ENCODE assay signal across 25 mouse cellular contexts in genomic region chr19:20403219-20403618, GRCm38 (mm10).
"Had no signal": no experiment of that assay in that cellular context is flagged by ENCODE, and none has a peak within 500 bp of the region (broad histone marks: within the 10 kb centered on the region; RNA-seq: fewer than 3 reads in every experiment).

No protein-coding gene starts in this region.

- H3K9ac ChIP-seq: heart, embryonic 13.5 days; heart, embryonic 15.5 days; hindbrain, embryonic 13.5 days; hindbrain, embryonic 15.5 days; kidney, embryonic 15.5 days; limb, embryonic 13.5 days had no signal

- H3K27ac ChIP-seq: gastrocnemius, adult 2 months; heart, adult 2 months; heart, embryonic 13.5 days; heart, embryonic 15.5 days; hindbrain, embryonic 13.5 days; hindbrain, embryonic 15.5 days; hindbrain, postnatal 0 days; kidney, embryonic 15.5 days; kidney, postnatal 0 days; limb, embryonic 13.5 days had no signal

- H3K9me3 ChIP-seq: heart, embryonic 13.5 days; heart, embryonic 15.5 days; hindbrain, embryonic 13.5 days; hindbrain, embryonic 15.5 days; kidney, embryonic 15.5 days; limb, embryonic 13.5 days had no signal

- DNase-seq: gastrocnemius, adult 2 months; gastrocnemius, postnatal 10 days; gastrocnemius, postnatal 25 days; heart, adult 11 months; heart, adult 2 months; heart, postnatal 14 days; heart, postnatal 36 days; kidney, adult 11 months; kidney, adult 2 months; kidney, adult 9 months; kidney, postnatal 14 days; kidney, postnatal 36 days; layer of hippocampus, adult 9-11 months; layer of hippocampus, postnatal 36 days; left cerebral cortex, postnatal 4 days had no signal

- H3K4me3 ChIP-seq: gastrocnemius, adult 2 months; heart, adult 2 months; heart, embryonic 13.5 days; heart, embryonic 15.5 days; hindbrain, embryonic 13.5 days; hindbrain, embryonic 15.5 days; kidney, embryonic 15.5 days; limb, embryonic 13.5 days had no signal

- H3K36me3 ChIP-seq: heart, embryonic 13.5 days; heart, embryonic 15.5 days; hindbrain, embryonic 13.5 days; hindbrain, embryonic 15.5 days; kidney, embryonic 15.5 days; limb, embryonic 13.5 days had no signal

- H3K27me3 ChIP-seq: heart, embryonic 13.5 days; heart, embryonic 15.5 days; hindbrain, embryonic 13.5 days; hindbrain, embryonic 15.5 days; kidney, embryonic 15.5 days; limb, embryonic 13.5 days had no signal

- H3K4me2 ChIP-seq: heart, embryonic 11.5 days; heart, embryonic 13.5 days; heart, embryonic 15.5 days; hindbrain, embryonic 13.5 days; hindbrain, embryonic 15.5 days; kidney, embryonic 15.5 days; limb, embryonic 13.5 days had no signal

- ATAC-seq: hindbrain, postnatal 0 days; intestine, embryonic 16.5 days had no signal

- H3K4me1 ChIP-seq: heart, embryonic 13.5 days; heart, embryonic 15.5 days; hindbrain, embryonic 13.5 days; hindbrain, embryonic 15.5 days; kidney, embryonic 15.5 days; limb, embryonic 13.5 days had no signal
